Mouse (Mus musculus) retina, adult 2 months (tissue): ENCODE results near the gene Birc3.
"Not testable (repeated sequence)": the region's sequence is repeated elsewhere in the genome, so short reads cannot be mapped to it uniquely, and the experiment has no call there.

ENCODE experiments used
- DNase-seq: peaks from one replicate; pipeline ENCODE4 v3.0.0-alpha.2; 2012; ENCODE audit warnings: low read depth, low spot score

Birc3 gene

GRCm38 (mm10) chr9:7872775-7873439 lies at the start of gene Birc3:
Birc3 (minus strand) TSS chr9:7873186.
- DNase-seq: no peak

- DNase-seq: no peak
Measured at GRCm38 (mm10) chr9:7914925-7915324, 41.9 kb upstream of the Birc3 start.

GRCm38 (mm10) chr9:7914487-7914886 lies 41.5 kb upstream of the Birc3 start:
- DNase-seq: peak; percentile 28

GRCm38 (mm10) chr9:7913953-7914352 lies 41.0 kb upstream of the Birc3 start:
- no peak for DNase-seq

- no peak for DNase-seq
Measured at GRCm38 (mm10) chr9:7907351-7907985, 34.5 kb upstream of the Birc3 start.

GRCm38 (mm10) chr9:7906564-7906963 lies 33.6 kb upstream of the Birc3 start:
- no peak for DNase-seq

GRCm38 (mm10) chr9:7903825-7904224 lies 30.8 kb upstream of the Birc3 start:
- no peak for DNase-seq

- DNase-seq: no peak
Measured at GRCm38 (mm10) chr9:7903262-7903661, 30.3 kb upstream of the Birc3 start.

- no peak for DNase-seq
Measured at GRCm38 (mm10) chr9:7902311-7902710, 29.3 kb upstream of the Birc3 start.

GRCm38 (mm10) chr9:7900965-7901364 lies 28.0 kb upstream of the Birc3 start:
- no peak for DNase-seq

- DNase-seq: peak; percentile 22
Measured at GRCm38 (mm10) chr9:7897502-7897901, 24.5 kb upstream of the Birc3 start.

GRCm38 (mm10) chr9:7891796-7892195 lies 18.8 kb upstream of the Birc3 start:
- not testable (repeated sequence) for DNase-seq

- no peak for DNase-seq
Measured at GRCm38 (mm10) chr9:7891177-7891576, 18.2 kb upstream of the Birc3 start.

- no peak for DNase-seq
Measured at GRCm38 (mm10) chr9:7884346-7884745, 11.4 kb upstream of the Birc3 start.

- DNase-seq: no peak
Measured at GRCm38 (mm10) chr9:7882304-7882865, 9.4 kb upstream of the Birc3 start.

GRCm38 (mm10) chr9:7873511-7874211 lies 675 bp upstream of the Birc3 start:
- DNase-seq: no peak

- no peak for DNase-seq
Measured at GRCm38 (mm10) chr9:7872044-7872774, 777 bp downstream of the Birc3 start.

- DNase-seq: no peak
Measured at GRCm38 (mm10) chr9:7871316-7872043, 1.5 kb downstream of the Birc3 start.

- no peak for DNase-seq
Measured at GRCm38 (mm10) chr9:7870556-7871315, 2.2 kb downstream of the Birc3 start.

GRCm38 (mm10) chr9:7868838-7869491 lies 4.0 kb downstream of the Birc3 start:
- no peak for DNase-seq
